ENCODE assay signal across 25 mouse cellular contexts in the genomic region with DNA sequence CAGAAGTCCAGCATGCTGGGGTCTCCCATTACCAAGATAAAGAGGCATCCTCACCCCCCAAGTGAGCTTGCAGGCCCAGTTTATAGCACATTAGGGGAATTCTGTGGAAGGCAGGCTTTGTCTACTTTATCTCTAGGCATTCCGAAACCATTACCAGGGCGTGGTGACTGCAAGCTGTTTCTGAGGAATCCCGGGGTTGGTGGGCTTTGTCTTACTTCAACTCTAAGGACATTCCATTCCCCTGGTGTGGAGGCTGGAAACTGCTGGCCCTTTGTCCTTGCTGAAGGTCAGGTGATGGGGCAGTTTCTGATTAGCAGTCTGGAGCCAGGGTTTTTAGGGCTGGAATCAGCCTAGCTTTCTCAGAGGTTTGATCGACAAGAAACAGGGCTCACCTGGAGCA. TPM values are rescaled to one million over a fixed set of nuclear protein-coding genes. Genes with fewer than 3 reads are reported as not detected.
DNase-seq lines count a peak whose midpoint lies in the region; ATAC-seq and TF ChIP-seq lines count a peak whose summit lies in the region.
"Had no signal": no experiment of that assay in that cellular context is flagged by ENCODE, and none has a peak within 500 bp of the region (broad histone marks: within the 10 kb centered on the region; RNA-seq: fewer than 3 reads in every experiment).

No protein-coding gene starts in this region.

- WGBS in midbrain, embryonic 12.5 days = 64% methylated on average over 4 of the region's 4 CpGs
- 68% methylated on average over 4 of the region's 4 CpGs for WGBS in midbrain, embryonic 15.5 days
- WGBS in forebrain, embryonic 10.5 days = 63% methylated on average over 4 of the region's 4 CpGs

- H3K9ac ChIP-seq in midbrain, embryonic 12.5 days (replicated peaks) = no peak overlapping the region
- H3K9ac ChIP-seq in midbrain, embryonic 15.5 days = no peak overlapping the region
- H3K9ac ChIP-seq: embryonic facial prominence, embryonic 13.5 days; forebrain, embryonic 13.5 days; forebrain, postnatal 0 days; hindbrain, embryonic 13.5 days; intestine, embryonic 15.5 days had no signal

- H3K4me1 ChIP-seq in midbrain, embryonic 12.5 days = no peaks in the 10 kb centered on the region
- H3K4me1 ChIP-seq in midbrain, embryonic 15.5 days = no peaks in the 10 kb centered on the region
- H3K4me1 ChIP-seq in forebrain, embryonic 10.5 days = peaks cover 5% of the 10 kb centered on the region; the same call in 1 of the 2 replicates
- H3K4me1 ChIP-seq: embryonic facial prominence, embryonic 13.5 days; forebrain, embryonic 13.5 days; hindbrain, embryonic 13.5 days; intestine, embryonic 15.5 days had no signal

- 0 out of 2 replicates have a peak, but pooled peaks have one; percentile 4 for ATAC-seq in midbrain, embryonic 12.5 days (ENCODE audit: low FRiP score, low read depth)
- no peak for ATAC-seq in midbrain, embryonic 15.5 days (replicated peaks)
- ATAC-seq: CD4-positive, CD25-positive, alpha-beta regulatory T cell, adult 4 months; forebrain, postnatal 0 days; intestine, embryonic 15.5 days had no signal

- H3K4me2 ChIP-seq in midbrain, embryonic 12.5 days (replicated peaks) = no peak overlapping the region
- H3K4me2 ChIP-seq in midbrain, embryonic 15.5 days = no peak overlapping the region
- H3K4me2 ChIP-seq: embryonic facial prominence, embryonic 13.5 days; forebrain, embryonic 13.5 days; hindbrain, embryonic 13.5 days; intestine, embryonic 15.5 days had no signal

- H3K4me3 ChIP-seq in midbrain, embryonic 12.5 days = no peak overlapping the region
- no peak overlapping the region for H3K4me3 ChIP-seq in midbrain, embryonic 15.5 days
- no peak overlapping the region for H3K4me3 ChIP-seq in forebrain, embryonic 10.5 days
- H3K4me3 ChIP-seq in left cerebral cortex, adult 2 months = no peak overlapping the region
- H3K4me3 ChIP-seq: embryonic facial prominence, embryonic 13.5 days; forebrain, embryonic 13.5 days; hindbrain, embryonic 13.5 days; intestine, embryonic 15.5 days had no signal

- H3K9me3 ChIP-seq in midbrain, embryonic 12.5 days = no peaks in the 10 kb centered on the region
- H3K9me3 ChIP-seq in midbrain, embryonic 15.5 days = no peaks in the 10 kb centered on the region
- no peaks in the 10 kb centered on the region for H3K9me3 ChIP-seq in forebrain, embryonic 10.5 days
- H3K9me3 ChIP-seq: embryonic facial prominence, embryonic 13.5 days; forebrain, embryonic 13.5 days; hindbrain, embryonic 13.5 days; intestine, embryonic 15.5 days had no signal

- DNase-seq in heart, adult 11 months = peak; percentile 31
- DNase-seq in heart, adult 18-20 months = no peak
- DNase-seq in R1 (ENCODE audit: low read depth, low spot score) = peak; percentile 100
- no peak for DNase-seq in forebrain, embryonic 10.5 days (ENCODE audit: extremely low spot score, low spot score)
- DNase-seq in left cerebral cortex, adult 2 months (ENCODE audit: extremely low spot score in 1 of 2, low spot score in 2 of 2) = no peak
- DNase-seq: adrenal gland, adult 2 months; adrenal gland, postnatal 25 days; B cell, adult 2 months; cerebellum, adult 18-20 months; cerebellum, adult 9-11 months; cerebellum, postnatal 36 days; forebrain, postnatal 0 days; gastrocnemius, postnatal 14 days; heart, postnatal 14 days had no signal

- H3K27ac ChIP-seq in midbrain, embryonic 12.5 days (replicated peaks) = no peak overlapping the region
- no peak overlapping the region for H3K27ac ChIP-seq in midbrain, embryonic 15.5 days
- H3K27ac ChIP-seq in forebrain, embryonic 10.5 days = no peak overlapping the region
- H3K27ac ChIP-seq in left cerebral cortex, adult 2 months = no peak overlapping the region
- H3K27ac ChIP-seq: embryonic facial prominence, embryonic 13.5 days; forebrain, embryonic 13.5 days; hindbrain, embryonic 13.5 days; intestine, embryonic 15.5 days had no signal

- intact Hi-C loops in left cerebral cortex, adult 2 months (cut with DNase I) = no loop called here

- H3K27me3 ChIP-seq in midbrain, embryonic 12.5 days = no peaks in the 10 kb centered on the region
- no peaks in the 10 kb centered on the region for H3K27me3 ChIP-seq in midbrain, embryonic 15.5 days (replicated peaks)
- H3K27me3 ChIP-seq in forebrain, embryonic 10.5 days (ENCODE audit: poor library complexity, severe bottlenecking) = no peaks in the 10 kb centered on the region
- H3K27me3 ChIP-seq: embryonic facial prominence, embryonic 13.5 days; forebrain, embryonic 13.5 days; hindbrain, embryonic 13.5 days; intestine, embryonic 15.5 days had no signal

- no peak for TF ChIP-seq CTCF in left cerebral cortex, adult 2 months (IDR thresholded peaks at IDR 0.05)

- H3K36me3 ChIP-seq in midbrain, embryonic 12.5 days = no peaks in the 10 kb centered on the region
- no peaks in the 10 kb centered on the region for H3K36me3 ChIP-seq in midbrain, embryonic 15.5 days (replicated peaks)
- H3K36me3 ChIP-seq in forebrain, embryonic 10.5 days (replicated peaks) = no peaks in the 10 kb centered on the region
- H3K36me3 ChIP-seq: embryonic facial prominence, embryonic 13.5 days; G1E; hindbrain, embryonic 13.5 days; intestine, embryonic 15.5 days had no signal

RNA-seq across cellular contexts. Expression of gene Cckar, which starts 36.0 kb away (rescaled TPM):
- total RNA-seq in heart, adult 18-20 months (2021) = not detected
- 0.80 and 1.2 TPM in 2 replicates for polyA plus RNA-seq in midbrain, embryonic 12.5 days (2016; fragmentation: Nextera tagmentation; extraction: Ambion mirVana)
- polyA plus RNA-seq in midbrain, embryonic 15.5 days (2015; fragmentation: Nextera tagmentation; extraction: Ambion mirVana) = 0.75 and 1.1 TPM in 2 replicates
- polyA plus RNA-seq in forebrain, embryonic 10.5 days (2016; fragmentation: Nextera tagmentation; extraction: Ambion mirVana) = 0.34 and 1.1 TPM in 2 replicates
- total RNA-seq in left cerebral cortex, adult 2 months (2021) = under 1 TPM in 1 of 2 experiments, not detected in 1; 0.23 TPM
- total RNA-seq: gastrocnemius, adult 18-20 months; gastrocnemius, postnatal 14 days; hematopoietic stem cell, adult 5-6 weeks had no signal
- polyA plus RNA-seq: CD4-positive, CD25-positive, alpha-beta regulatory T cell, adult 4 months; G1E; gonadal fat pad, adult 2 months had no signal

Comparison
In these comparisons a context has a peak if more than half of its experiments do, and no peak if none do; other contexts are left out.
1. DNase-seq: peak in heart, adult 11 months (single experiment) and R1 (single experiment); none in heart, adult 18-20 months (0 of 2), forebrain, embryonic 10.5 days (single experiment) and left cerebral cortex, adult 2 months (0 of 2).